Mouse (Mus musculus) lung, adult 10 weeks (tissue): ENCODE results near the gene Cabp1. TPM values are rescaled to one million over a fixed set of nuclear protein-coding genes. Genes with fewer than 3 reads are reported as not detected.

Experiments
- polyA plus RNA-seq: library from polyadenylated mRNA; stranded (reverse); fragments of 350-450 nt; fragmentation: Illumina TruSeq; extraction: RNeasy Lipid Tissue Mini Kit (QIAGEN cat#74804); gene quantifications from one replicate; pipeline ENCODE4 v1.2.3, GENCODE M21; 2014; ENCODE audit warnings: low read depth, low replicate concordance; ENCODE audit not compliant: insufficient read depth

Gene Cabp1
- polyA plus RNA-seq = 2.7 TPM

DNA sequence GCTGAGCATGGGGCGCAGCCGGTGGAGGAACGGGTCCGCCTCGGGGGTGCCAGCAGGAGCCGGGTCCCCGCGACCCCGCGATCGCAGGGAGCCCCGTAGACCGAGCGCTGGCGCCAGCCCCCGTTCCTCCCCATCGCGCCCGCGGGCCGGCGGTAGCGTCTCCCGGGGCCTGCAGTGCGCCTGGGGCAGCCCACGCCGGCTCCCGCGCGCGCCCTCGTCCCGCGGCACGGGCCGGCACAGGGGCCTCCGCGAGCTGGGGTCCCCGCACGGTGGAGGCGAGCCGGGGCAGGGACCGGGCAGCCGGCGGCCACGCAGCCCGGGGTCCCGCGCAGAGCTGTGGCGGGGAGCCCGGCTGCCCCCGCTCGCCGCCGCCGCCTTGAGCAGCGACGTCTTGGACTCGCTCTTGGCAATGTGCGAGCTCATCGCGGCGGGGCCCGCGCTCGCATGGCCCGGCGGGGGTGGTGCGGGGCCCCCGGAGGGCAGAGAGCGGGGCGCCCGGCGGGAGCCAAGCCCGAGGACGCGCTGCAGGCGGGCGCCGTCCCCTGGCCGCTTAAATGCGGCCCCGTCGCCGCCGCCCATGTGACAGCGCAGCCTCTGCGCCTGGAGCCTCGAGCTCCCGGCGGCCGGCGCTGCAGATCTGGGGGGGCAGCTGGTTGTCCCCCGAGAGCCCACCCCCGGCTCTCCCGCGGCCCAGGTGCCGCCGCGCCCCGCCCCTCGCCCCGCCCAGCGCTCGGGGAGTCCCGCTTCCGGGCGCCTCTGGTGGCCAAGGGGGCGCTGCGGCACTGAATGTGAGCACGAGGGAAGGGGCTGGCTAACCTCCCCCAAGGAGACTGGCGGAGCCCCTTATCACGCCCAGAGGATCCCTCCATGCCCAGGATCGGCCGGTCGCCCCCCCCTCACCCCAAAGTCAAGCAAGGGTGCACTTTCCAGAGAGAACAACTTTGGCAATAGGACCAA lies at the start of gene Cabp1:
Gene Cabp1, minus strand, starts transcription at position 713 of the 957 bp plus-strand sequence.

DNA sequence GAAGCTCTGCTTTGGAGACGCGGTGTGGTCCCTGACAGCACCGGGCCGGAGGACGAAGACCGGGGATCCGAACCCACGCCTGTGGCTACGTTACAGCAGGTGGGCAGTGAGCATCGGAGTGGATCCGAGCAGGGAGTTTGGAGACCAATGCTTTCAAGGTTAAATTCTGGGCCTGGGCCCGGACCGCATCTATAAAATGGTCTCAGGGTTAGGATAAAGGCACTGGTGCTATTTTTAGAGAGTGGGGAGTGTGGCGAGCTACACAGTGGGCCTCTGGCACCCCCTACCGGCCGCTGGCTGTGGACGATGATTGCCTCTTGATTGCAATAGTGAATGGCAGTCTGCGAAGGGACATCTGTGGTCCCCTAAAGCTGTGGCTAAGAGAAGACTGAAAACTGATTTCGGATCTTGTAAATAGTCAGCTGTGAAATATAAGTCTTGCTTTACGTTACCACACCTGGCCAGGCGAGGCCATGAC lies 41.6 kb upstream of the Cabp1 start, which contains the start of gene Pop5:
Gene Pop5, plus strand, starts transcription at position 51 of the 478 bp plus-strand sequence.

GRCm38 (mm10) chr5:115158040-115158983 lies 35.9 kb downstream of the Cabp1 start, which contains the start of gene Mlec:
Gene Mlec, minus strand, starts transcription at chr5:115158179.

DNA sequence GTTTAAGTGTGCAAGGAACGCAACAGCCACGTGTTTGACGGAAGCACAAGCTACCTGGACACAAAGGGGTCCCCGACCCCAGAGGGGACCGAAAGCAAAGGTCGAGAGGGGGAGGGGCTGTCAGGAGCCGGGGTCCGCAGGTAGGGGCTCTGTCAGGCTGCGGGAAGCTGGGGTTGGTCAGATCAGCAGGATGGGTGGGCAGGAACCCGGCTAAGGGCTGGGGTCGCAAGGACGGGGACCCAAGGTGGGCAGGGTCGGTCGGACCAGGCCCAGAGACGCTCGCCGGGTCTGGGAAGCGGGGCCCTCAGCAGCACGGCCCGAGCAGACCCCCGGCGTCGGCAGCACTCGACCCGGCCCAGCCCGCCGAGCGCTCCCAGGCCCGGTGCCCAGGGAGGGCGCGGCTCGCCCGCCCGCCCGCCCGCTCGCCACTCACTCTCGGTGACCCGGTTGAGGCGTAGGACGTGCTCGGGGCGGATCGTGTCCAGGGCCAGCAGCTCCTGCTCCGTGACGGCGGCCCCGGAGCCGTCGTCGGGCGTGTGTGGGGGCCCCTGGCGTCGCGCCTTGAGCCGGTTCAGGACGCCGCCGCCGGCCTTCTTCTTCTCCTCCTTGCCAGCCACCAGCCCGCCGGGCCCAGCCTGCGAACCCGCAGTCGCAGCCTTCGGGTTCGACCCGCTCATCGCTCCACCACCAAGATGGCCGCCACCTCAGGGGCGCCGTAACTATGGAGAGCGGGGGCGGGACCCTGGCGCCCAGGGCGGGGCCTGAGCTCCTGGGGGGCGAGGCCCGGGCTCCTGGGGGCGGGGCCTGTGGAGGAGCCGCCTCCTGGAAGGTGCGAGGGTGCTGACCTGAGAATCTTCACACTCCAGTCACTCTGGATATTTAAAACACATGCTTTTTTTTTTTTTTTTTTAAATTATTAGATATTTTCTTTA lies 59.7 kb downstream of the Cabp1 start, which contains the start of gene Unc119b:
Gene Unc119b, minus strand, starts transcription at position 742 of the 932 bp plus-strand sequence.

GRCm38 (mm10) chr5:115118961-115119570 lies 75.1 kb downstream of the Cabp1 start, which contains the start of gene Acads:
Gene Acads, minus strand, starts transcription at chr5:115119346.

Other genes with a start within 250 kb of the Cabp1 start
- gene Hnf1a, start 223.3 kb downstream of the Cabp1 start, polyA plus RNA-seq = not detected
- 31.4 TPM for gene Sppl3, start 183.2 kb downstream of the Cabp1 start, polyA plus RNA-seq
- gene Gm10401, start 96.1 kb downstream of the Cabp1 start, polyA plus RNA-seq = not detected
- gene Acads, start 75.0 kb downstream of the Cabp1 start, polyA plus RNA-seq = 28.8 TPM
- gene Unc119b, start 59.4 kb downstream of the Cabp1 start, polyA plus RNA-seq = 24.9 TPM
- gene Mlec, start 36.2 kb downstream of the Cabp1 start, polyA plus RNA-seq = 39.2 TPM
- gene Pop5, start 41.5 kb upstream of the Cabp1 start, polyA plus RNA-seq = 94.8 TPM
- 74.2 TPM for gene Rnf10, start 78.5 kb upstream of the Cabp1 start, polyA plus RNA-seq
- 12.6 TPM for gene Coq5, start 85.3 kb upstream of the Cabp1 start, polyA plus RNA-seq
- gene Dynll1, start 106.6 kb upstream of the Cabp1 start, polyA plus RNA-seq = 523 TPM
- gene Srsf9, start 132.8 kb upstream of the Cabp1 start, polyA plus RNA-seq = 47.7 TPM
- 14.7 TPM for gene Gatc, start 146.8 kb upstream of the Cabp1 start, polyA plus RNA-seq
- gene Triap1, start 146.8 kb upstream of the Cabp1 start, polyA plus RNA-seq = 40.8 TPM
- 684 TPM for gene Cox6a1, start 154.6 kb upstream of the Cabp1 start, polyA plus RNA-seq
- 0.30 TPM for gene Msi1, start 235.2 kb upstream of the Cabp1 start, polyA plus RNA-seq